In genomic region chr11:59677767-59678166, GRCm38 (mm10) we compare ENCODE assay signal across 19 mouse cellular contexts. TPM values are rescaled to one million over a fixed set of nuclear protein-coding genes. Genes with fewer than 3 reads are reported as not detected.
DNase-seq lines count a peak whose midpoint lies in the region; ATAC-seq and TF ChIP-seq lines count a peak whose summit lies in the region.
"Had no signal": no experiment of that assay in that cellular context is flagged by ENCODE, and none has a peak within 500 bp of the region (broad histone marks: within the 10 kb centered on the region; RNA-seq: fewer than 3 reads in every experiment).

No protein-coding gene starts in this region.

- H3K9ac ChIP-seq in heart, embryonic 12.5 days = no peak overlapping the region

- no peak overlapping the region for H3K4me2 ChIP-seq in heart, embryonic 12.5 days
- H3K4me2 ChIP-seq in myocyte (ENCODE audit: low read depth) = no peak overlapping the region

- no peak for ATAC-seq in heart, embryonic 12.5 days (ENCODE audit: insufficient number of reproducible peaks, low FRiP score)
- ATAC-seq: activated CD4-positive, CD25-positive, alpha-beta regulatory T cell, adult 4 months; CD4-positive, CD25-positive, alpha-beta regulatory T cell, adult 4 months; Patski had no signal

- H3K79me2 ChIP-seq in myocyte (ENCODE audit: control insufficient read depth, insufficient read depth) = peaks cover 100% of the 10 kb centered on the region

- DNase-seq in heart, adult 11 months = peak; percentile 48
- no peak for DNase-seq in forebrain, embryonic 10.5 days (ENCODE audit: extremely low spot score, low spot score)
- DNase-seq: adrenal gland, adult 2 months; adrenal gland, adult 8-10 months; adrenal gland, postnatal 10 days; adrenal gland, postnatal 14 days; adrenal gland, postnatal 25 days; adrenal gland, postnatal 36 days; B cell, adult 2 months; cerebellum, adult 11 months; cerebellum, adult 11-12 months; cerebellum, adult 18-20 months had no signal

- no peak overlapping the region for H3K27ac ChIP-seq in heart, embryonic 12.5 days (ENCODE audit: poor library complexity, severe bottlenecking)
- H3K27ac ChIP-seq in forebrain, embryonic 10.5 days = no peak overlapping the region

- H3ac ChIP-seq in myocyte (ENCODE audit: control insufficient read depth, insufficient read length) = no peak overlapping the region

- peaks cover 52% of the 10 kb centered on the region for H3K4me1 ChIP-seq in heart, embryonic 12.5 days (replicated peaks)
- no peaks in the 10 kb centered on the region for H3K4me1 ChIP-seq in forebrain, embryonic 10.5 days

- TF ChIP-seq POLR2A in myocyte (IDR thresholded peaks at IDR 0.05; ENCODE audit: insufficient read length, low read depth) = no peak

- 91% methylated on average over 2 of the region's 2 CpGs for WGBS in heart, embryonic 12.5 days
- 93% methylated on average over 2 of the region's 2 CpGs for WGBS in forebrain, embryonic 10.5 days

- peaks cover 4% of the 10 kb centered on the region; the same call in 1 of the 2 replicates for H3K36me3 ChIP-seq in heart, embryonic 12.5 days
- peaks cover 3% of the 10 kb centered on the region for H3K36me3 ChIP-seq in myocyte (ENCODE audit: control insufficient read depth, insufficient read depth)
- H3K36me3 ChIP-seq in forebrain, embryonic 10.5 days (replicated peaks) = peaks cover 47% of the 10 kb centered on the region

- H3K27me3 ChIP-seq in heart, embryonic 12.5 days (replicated peaks) = no peaks in the 10 kb centered on the region
- H3K27me3 ChIP-seq in myocyte (ENCODE audit: control insufficient read depth, insufficient read depth, insufficient read length) = no peaks in the 10 kb centered on the region
- no peaks in the 10 kb centered on the region for H3K27me3 ChIP-seq in forebrain, embryonic 10.5 days (ENCODE audit: poor library complexity, severe bottlenecking)
- H3K27me3 ChIP-seq: CH12.LX, Patski had no signal

- H3K9me3 ChIP-seq in heart, embryonic 12.5 days (replicated peaks) = no peaks in the 10 kb centered on the region
- H3K9me3 ChIP-seq in forebrain, embryonic 10.5 days = no peaks in the 10 kb centered on the region
- H3K9me3 ChIP-seq: G1E had no signal

- H3K4me3 ChIP-seq in heart, embryonic 12.5 days = no peak overlapping the region
- no peak overlapping the region for H3K4me3 ChIP-seq in myocyte
- no peak overlapping the region for H3K4me3 ChIP-seq in forebrain, embryonic 10.5 days

TF ChIP-seq in myocyte, 11 proteins besides CTCF, POLR2A, EP300 and RAD21:
- TF ChIP-seq POLR2AphosphoS2 (IDR thresholded peaks at IDR 0.05; ENCODE audit: insufficient read length, low read depth) = no peak
- peak in 2 of 3 experiments; percentile 21 to 53 for TF ChIP-seq MYOG (IDR thresholded peaks at IDR 0.05; ENCODE audit: control insufficient read depth in 1 of 3, insufficient read depth in 1 of 3, insufficient read length in 2 of 3, low read depth in 2 of 3)
- no peak for TF ChIP-seq MAX (IDR thresholded peaks at IDR 0.05; ENCODE audit: low read depth)
- TF ChIP-seq CEBPB (IDR thresholded peaks at IDR 0.05; ENCODE audit: insufficient read depth, poor library complexity, severe bottlenecking) = no peak
- no peak for TF ChIP-seq REST (IDR thresholded peaks at IDR 0.05; ENCODE audit: insufficient read depth, insufficient read length)
- no peak for TF ChIP-seq TCF12 (IDR thresholded peaks at IDR 0.05; ENCODE audit: insufficient read depth, poor library complexity, severe bottlenecking)
- TF ChIP-seq SRF (IDR thresholded peaks at IDR 0.05; ENCODE audit: control insufficient read depth, insufficient read length, low read depth) = no peak
- peak; percentile 21 for TF ChIP-seq TCF3 (IDR thresholded peaks at IDR 0.05; ENCODE audit: insufficient read length, low read depth)
- no peak for TF ChIP-seq E2F4 (IDR thresholded peaks at IDR 0.05; ENCODE audit: insufficient read depth)
- peak in 2 of 3 experiments; percentile 45 to 80 for TF ChIP-seq MYOD1 (IDR thresholded peaks at IDR 0.05; ENCODE audit: control insufficient read depth in 1 of 3, insufficient read length in 2 of 3, low read depth in 2 of 3)
- no peak for TF ChIP-seq USF1 (IDR thresholded peaks at IDR 0.05; ENCODE audit: low read depth)
TF ChIP-seq in myocyte: peak in this region for 3.

RNA-seq across cellular contexts. Expression of gene Mprip, which starts 16.7 kb away (rescaled TPM):
- 79.5 and 79.8 TPM in 2 replicates for polyA plus RNA-seq in heart, embryonic 12.5 days (2016; fragmentation: Nextera tagmentation; extraction: Ambion mirVana)
- polyA plus RNA-seq in myocyte (2012; fragmentation: generic; extraction: Trizol) = 191 TPM
- polyA plus RNA-seq in forebrain, embryonic 10.5 days (2016; fragmentation: Nextera tagmentation; extraction: Ambion mirVana) = 24.8 and 28.3 TPM in 2 replicates
